Mouse (Mus musculus): ENCODE measurements around the gene Gm11444.
A peak's percentile ranks its signal among the peaks of the same experiment; 100 is the strongest.

Gene Gm11444

DNA sequence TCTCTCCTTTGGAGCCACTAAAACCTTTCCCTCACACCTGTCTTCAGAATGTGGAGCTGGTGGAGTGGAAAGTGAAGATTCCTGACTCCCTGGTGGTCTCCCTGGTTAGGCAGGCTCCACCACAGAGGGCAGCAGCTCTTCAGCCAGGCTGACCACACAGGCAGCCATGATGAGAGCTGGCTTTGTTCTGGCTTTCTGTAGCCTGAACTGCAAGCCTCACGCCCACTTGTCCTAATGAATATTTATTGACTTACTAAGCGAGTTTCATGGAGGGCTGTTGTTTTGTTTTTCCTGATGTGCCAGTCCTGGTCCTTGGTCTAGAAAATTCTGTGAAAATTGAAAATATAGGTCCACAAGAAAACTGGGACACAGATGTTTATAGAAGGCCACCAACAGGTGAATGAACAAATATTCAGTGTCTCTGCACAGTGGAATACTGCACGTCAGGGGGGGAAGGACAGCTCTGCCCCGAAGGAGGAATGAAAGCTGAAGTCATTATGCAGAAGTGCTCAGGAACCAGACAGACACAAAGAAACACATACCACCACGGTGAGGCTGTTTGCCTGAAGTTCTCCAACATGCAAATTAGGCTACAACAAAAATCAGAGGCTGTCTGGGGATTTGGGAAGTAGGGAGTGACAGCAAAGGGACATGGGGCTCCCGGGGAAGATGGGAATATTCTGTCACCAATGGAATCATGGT is 8.0 kb upstream of the Gm11444 start:
- no peak for DNase-seq

DNA sequence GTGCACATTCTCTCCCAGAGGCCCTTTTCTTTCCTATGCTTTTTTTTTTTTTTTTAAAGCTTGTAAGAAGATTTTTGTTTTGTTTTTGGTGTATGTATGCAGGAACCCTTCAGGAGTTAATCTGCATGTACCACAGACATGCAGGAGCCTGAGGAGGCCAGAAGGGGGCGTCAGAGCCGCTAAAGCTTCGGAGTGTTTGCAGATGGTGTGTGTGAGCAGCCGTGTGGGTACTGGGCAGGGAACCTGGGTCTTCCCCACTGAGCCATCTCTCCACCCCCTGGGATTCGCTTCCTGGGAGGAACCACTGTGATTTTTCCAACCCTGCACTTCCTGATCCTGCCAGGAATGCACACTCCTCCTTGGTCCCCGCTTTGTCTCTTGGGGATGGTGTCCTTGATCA is 625 bp upstream of the Gm11444 start:
- no peak for DNase-seq

DNA sequence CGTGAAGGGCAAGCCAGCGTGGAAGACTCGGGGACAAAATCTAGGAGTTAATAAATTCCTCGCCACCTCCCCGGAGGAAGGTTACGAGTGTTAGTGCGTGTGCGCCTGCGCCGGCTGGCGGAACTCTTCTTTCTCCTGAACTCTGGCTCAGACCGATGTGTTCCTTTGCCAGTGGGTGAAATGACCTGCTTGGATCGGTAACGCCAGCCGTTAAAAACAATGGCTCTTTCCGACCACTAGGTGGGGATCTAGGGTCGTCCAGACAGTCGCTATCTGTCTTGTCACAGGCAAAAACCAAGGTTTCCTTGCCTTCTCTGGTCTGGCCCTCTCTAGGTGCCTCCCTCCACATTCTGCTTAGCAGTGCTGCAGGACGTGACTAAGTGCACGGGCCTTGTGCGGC is 1.1 kb downstream of the Gm11444 start:
- peak; percentile 59 for DNase-seq

DNA sequence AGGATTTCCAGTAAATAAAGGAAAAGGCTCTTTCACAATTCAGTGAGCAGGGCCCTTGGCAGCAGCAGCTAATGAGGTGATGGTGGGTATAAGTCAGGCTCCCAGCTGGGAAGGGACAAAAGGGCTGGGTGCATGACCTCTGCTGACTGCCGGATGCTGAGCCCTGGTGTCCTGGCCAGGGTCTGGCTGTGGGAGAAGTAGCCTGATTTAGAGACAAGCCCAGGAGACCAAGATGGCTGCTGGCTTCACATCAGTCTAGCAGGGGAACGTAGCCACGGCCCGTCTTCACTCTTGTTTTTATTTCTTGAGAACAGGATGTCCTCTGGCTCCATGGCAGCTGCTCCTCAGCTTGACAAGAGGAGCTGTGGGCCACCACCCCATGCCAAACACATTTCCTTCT is 3.6 kb downstream of the Gm11444 start:
- DNase-seq = no peak

DNA sequence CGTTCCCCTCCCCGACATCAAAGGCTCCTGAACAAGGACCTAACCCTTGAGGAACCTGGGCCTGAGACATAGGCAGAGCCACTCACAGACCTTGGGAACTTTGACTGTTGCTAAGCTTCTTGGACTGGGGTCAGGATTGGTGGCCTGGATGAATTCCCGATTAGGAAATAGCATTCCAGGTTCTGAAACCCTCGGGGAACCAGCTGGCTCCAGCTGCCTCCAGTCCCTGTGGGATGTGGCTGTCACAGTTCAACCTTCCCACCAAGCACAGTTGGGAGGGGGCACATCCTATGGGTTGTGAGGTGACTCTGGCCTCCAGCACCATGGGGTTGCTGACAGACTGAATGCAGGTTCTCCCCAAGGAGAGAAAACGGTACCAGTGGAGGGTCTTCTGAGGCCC is 4.2 kb downstream of the Gm11444 start:
- no peak for DNase-seq

DNA sequence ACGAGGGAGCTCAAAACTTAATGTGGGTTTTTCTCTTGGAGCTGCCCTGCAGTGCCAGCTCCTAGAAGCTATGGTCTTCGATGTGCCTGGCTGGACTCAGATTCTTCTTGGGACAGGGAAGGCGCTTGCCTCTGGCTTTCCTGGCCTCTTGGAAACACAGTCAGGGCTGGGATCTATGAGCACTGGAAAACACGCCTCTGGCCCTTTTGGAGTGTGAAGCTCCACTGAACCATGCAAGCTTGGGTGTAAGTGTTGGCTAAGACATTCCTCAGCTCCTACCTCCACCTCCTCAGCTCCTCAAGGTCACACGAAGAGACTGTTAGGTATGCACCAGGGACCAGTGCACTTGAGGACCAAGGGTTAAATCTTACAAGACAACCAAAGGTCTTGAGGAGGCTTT is 5.2 kb downstream of the Gm11444 start:
- DNase-seq = no peak

DNA sequence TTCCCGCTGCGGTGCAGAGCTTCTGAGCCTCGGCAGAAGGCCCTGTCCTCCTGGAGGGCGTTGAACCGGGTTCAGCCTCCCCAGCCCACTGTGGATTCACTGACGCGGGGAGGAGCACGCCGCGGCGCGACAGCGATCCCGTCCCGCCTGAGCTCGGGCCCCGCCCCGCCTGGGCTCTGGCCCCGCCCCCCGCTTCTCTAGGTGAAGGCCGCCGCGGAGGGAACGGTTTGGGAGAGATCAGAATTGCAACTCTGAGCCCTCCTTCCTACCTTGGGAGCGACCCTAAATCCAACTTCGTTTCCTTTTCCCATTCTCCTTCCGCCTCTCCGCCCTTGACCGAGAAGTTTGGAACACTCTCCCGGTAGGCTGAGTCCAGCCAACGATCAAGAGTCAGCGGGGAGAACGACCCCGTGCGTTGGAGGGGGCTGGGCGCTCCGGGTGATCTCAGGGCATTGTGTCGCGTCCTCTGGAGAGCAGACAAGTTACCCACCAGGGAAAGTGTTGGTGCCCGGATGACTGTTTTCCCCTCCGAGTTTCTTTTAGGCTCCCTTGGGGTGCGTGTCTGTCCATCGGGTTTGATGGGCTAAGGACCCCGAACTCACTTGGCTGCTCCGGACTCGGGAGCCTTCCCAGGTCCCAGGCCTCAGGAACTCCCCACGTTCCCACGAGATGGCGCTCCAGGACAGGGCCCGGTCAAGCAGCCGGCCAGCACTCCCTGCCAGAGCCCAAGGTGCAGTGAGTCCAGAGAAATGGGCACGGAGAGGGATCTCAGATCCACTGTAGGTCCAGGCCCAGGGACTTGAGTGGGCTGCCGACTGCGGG is 5.8 kb downstream of the Gm11444 start:
- peak; percentile 88 for DNase-seq

DNA sequence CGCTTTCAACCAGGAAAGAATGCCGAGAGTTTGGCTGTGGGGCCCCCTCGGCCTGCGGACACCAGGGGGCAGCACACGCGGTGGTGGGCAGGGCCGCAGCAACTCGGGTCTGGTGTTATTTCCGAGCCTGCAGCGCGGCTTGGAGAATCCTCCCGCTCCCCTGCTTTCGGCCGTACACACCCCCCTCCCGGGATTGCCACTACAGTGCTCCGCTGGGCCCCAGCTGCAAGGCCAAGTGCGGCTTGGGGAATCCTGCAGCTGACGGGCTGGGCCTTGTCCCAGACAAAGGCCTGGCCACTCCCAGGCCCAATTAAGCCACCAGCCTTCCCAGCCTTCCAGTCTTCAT is 6.8 kb downstream of the Gm11444 start:
- peak; percentile 85 for DNase-seq

DNA sequence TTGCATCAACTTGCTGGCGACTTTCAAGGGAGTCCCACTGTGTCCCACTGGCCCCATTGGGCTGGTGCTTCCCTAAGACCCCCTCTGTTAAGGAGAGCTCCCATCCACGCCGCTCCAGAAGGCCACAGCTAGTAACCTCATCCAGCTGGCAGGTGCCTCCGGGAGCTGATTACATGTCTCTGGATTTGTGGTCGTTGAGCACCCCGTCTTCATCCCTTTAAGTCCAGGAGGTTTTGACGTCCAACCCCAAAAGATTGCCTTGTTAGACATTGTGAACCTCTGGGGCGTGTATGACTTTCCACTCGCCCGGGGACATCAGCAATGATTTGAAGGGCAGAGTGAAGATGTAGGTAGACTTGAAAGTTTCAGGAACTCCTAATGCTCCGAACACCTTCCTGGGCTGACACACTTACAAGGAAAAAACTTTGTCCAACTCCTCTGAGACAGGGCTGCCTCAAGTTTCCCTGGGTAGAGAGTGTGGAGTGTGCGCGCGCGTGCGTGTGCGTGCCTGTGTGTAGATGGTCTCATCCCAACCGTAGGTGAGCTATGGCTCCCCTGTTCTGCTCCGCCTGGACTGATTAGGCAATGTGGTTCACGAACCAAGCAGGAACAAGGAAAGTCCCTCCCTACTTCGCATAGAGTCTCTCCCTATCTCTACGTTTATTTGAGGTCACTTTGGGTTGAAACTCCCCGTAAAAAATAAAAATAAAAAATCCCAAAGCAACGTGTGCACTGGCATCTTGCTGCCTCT is 7.4 kb downstream of the Gm11444 start:
- peak; percentile 27 for DNase-seq

DNA sequence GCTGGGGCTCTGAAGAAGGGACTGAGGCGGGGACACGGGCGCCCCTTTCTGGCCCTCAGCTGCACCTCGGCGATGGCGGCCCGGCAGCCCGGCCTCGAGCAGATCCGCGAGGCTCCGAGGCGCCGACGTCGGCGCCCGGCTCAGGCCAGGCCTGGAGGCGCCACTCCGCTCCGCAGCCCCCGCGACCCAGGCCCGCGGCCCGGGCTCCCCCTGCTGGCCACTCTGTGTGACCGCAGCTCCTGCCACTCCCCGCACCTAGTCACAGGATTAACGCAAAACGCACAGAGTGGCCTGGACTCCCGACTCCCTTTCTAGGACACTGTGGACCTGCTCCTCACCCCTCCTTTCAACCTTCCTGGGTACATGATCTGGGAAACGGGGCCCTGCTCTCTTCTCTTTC is 8.2 kb downstream of the Gm11444 start:
- DNase-seq = peak; percentile 85

DNA sequence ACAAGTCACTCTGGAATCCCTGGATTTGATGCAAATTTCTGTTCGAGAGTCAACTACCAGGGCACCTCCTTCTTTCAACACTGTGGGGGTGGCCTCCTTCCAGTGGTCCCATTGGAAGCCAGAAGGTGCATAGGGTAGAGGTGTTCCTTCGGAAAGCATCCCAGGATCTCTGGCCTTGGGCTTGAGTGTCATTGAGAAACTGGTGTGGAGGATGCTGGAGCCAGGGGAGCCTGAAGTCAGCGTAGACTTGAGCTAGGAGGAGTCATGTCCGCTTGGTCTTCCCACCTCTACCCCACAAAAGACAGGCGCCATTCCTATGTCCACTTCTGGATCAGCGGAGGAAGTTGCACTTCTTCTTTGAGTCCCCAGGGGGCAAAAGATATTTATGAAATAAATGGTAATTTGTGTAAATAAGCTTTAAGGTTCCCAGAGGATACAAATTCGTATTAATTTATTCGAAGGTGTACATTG is 8.9 kb downstream of the Gm11444 start:
- DNase-seq = no peak

DNA sequence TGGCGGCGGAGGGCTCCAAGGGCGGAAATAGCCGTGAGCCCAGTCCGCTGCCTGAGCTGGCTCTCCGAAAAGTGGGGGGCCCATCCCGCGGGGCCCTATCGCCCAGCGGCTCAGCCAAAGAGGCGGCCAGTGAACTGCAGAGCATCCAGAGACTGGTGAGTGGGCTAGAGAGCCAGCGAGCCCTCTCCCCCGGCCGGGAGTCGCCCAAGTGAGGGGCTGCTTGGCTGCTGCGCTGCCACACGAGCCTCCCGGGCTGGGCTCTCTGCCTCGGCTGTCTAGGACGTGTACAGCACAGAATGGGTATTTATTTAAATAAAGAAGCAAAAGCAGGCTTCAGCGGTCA is 9.4 kb downstream of the Gm11444 start:
- DNase-seq = no peak

DNA sequence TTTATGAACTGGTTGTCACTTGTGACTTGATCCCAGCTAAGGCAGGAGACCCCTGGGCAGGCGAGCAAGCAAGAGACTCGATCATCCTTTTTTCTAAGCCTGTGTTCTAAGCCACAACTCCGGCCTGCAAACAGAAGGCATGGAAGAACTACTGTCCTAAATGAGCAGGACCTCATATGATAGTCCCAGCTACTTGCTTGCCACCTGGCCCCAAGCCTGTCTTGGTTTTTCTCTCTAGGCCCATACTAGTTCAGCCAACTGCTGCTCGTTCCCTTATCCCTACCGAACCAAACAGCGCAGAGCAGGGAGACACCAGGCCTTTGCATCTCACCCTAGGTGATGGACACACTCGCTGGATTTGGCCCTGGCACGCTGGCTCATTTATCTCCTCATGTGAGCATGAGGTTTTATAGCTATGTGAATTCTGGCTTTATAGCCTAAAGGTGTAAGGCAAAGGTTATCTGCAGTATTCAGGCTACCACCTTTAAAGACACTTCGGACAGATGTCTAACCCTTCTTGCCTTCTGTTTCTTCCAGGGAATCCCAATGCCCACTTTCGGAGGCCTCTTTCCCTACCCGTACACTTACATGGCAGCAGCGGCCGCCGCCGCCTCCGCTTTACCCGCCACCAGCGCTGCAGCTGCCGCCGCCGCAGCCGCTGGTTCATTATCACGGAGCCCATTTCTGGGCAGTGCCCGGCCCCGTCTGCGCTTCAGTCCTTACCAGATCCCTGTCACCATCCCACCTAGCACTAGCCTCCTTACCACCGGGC is 9.9 kb downstream of the Gm11444 start:
- peak; percentile 39 for DNase-seq

DNA sequence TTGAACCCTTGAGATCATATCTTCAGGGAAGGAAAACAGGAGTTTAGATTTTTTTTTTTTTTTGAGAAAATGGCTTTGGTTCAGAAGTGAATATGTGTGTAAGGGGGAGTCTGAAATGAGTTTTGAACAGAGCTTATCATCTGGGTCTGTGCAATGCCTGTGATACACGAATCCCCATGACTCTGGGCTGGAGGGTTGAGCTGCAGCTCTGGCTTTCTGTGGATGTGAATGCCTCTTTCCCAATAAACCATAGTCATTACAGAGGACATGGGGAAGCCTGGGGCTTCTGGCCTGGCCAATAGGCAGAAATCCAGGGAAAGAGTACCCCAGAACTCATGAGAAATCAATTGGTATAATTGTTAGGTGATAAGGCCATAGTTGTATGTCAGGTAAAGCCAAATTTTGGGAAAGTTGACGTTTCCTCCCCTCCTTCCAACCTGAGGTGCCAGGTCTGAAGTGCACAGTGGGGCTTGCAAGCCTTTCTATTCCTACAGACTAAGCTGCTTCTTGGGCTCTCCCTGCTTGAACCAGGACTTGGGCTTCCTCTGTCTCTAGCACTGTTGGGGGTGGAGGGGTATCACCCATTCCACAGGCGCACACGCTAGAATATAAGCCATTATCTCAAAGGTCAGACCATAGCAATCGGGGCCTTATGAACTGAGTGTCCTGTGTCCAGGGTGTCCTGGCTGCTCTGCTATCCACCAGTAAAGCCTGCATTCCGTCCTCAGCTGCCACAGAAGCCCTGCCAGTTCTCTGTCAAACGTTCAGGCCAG is 10.7 kb downstream of the Gm11444 start:
- DNase-seq = no peak

DNA sequence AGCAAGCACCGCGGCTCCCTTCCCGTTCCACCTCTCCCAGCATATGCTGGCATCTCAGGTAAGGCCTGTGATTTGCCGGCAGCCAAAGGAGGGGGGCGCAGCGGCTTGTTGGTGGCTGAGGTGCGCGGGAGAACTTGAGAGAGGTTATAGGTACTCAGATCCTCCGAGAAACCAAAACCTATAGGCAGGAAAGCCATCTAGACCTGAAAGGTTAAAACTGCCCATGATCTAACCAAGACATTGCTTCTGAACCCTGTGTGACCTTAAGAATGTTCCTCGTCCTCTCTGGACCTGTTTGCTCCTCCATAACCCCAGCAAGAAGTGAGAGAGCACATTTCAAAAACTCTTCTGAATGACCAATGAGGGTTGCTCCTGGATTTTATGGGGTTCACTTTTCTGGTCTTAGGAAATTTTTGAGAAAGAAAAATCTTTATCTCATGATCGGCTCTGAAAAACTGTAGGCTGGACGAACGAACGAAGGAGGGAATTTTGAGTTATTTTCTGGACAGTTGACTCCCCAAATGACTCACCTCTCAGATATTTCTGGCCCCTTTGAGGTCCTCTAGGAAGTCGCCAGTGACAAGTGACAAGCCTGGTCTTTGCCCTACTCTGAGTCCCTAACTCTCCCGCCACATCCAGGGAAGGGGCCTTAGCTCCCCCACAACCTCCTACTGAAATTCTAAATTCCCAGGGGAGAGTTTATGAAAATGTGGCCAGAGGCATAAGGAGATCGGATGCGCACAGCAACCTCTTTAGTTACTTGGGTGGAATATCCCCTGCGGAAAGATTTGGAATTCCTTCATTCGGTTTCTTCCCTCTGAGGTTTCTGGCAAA is 11.5 kb downstream of the Gm11444 start:
- DNase-seq = no peak

DNA sequence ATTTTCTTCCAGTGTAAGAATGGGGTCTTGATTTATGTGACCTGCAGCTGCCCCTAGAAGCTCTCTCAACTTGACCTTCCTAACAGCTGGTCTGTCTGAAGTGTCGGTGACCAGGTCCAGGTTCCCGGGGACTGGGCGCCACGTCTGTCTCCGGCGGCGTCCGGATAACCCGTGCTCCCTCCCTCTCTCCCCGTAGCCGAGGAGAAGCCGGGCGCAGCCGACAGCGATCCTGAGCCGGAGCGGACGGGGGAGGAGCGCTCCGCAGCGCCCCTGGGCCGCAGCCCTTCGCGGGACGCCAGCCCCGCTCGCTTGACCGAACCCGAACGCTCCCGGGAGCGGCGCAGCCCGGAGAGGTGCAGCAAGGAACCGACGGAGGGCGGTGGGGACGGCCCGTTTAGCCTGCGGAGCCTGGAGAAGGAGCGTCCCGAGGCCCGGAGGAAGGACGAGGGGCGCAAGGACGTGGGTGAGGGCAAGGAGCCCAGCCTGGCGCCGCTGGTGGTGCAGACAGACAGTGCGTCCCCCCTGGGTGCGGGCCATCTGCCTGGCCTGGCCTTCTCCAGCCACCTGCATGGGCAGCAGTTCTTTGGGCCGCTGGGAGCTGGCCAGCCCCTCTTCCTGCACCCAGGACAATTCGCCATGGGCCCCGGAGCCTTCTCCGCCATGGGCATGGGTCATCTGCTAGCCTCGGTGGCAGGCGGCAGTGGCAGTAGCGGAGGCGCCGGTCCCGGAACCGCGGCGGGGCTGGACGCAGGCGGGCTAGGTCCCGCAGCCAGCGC is 12.3 kb downstream of the Gm11444 start:
- peak; percentile 26 for DNase-seq

DNA sequence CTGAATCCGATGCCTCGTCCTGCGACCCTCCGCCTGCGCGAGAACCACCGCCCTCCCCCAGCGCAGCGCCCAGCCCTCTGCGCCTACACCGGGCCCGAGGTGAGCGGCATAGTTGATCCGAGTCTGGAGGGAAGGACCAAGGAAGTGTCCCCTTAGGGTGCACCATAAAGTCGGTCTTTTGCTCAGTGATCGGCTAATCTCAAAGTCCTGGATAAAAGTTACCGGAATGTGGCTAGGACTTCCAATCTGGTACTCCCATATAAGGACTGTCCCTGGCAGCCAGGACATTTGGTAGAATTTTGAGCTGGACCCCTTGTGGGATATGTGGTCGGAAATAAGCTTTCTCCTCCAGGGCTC is 12.9 kb downstream of the Gm11444 start:
- no peak for DNase-seq

DNA sequence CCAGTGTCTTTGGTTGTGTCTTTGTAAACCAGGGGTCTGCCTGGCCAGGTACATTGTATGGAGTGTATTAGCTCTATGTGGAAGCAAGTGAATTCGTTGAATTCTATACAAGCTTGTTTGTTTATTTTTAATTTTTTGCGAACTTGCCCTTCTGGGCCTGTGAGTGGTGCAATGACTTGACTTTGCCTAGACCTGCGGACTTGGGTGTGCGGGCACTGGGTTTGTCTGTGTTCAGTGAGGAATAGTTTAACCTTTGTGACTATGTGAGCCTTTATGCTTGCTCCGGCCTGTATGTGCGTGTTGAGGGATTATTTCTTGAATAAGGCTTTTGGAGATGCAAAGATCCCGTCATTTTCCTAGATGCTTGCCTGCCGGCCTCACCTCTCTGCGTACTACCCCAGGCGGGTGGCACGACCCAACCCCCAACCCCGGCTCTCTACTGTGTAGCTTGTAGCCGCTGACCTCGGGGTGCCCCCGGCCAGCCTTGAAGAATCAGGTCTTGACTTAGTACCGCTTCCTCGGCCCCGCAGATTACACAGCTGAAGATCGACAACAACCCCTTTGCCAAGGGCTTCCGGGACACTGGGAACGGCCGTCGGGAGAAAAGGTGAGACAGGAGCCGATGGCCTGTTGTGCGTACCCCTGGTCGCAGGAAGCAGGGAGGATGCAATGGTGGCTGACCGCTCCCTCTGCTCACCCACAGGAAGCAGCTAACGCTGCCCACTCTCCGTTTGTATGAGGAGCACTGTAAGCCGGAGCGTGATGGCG is 13.4 kb downstream of the Gm11444 start:
- DNase-seq = no peak

DNA sequence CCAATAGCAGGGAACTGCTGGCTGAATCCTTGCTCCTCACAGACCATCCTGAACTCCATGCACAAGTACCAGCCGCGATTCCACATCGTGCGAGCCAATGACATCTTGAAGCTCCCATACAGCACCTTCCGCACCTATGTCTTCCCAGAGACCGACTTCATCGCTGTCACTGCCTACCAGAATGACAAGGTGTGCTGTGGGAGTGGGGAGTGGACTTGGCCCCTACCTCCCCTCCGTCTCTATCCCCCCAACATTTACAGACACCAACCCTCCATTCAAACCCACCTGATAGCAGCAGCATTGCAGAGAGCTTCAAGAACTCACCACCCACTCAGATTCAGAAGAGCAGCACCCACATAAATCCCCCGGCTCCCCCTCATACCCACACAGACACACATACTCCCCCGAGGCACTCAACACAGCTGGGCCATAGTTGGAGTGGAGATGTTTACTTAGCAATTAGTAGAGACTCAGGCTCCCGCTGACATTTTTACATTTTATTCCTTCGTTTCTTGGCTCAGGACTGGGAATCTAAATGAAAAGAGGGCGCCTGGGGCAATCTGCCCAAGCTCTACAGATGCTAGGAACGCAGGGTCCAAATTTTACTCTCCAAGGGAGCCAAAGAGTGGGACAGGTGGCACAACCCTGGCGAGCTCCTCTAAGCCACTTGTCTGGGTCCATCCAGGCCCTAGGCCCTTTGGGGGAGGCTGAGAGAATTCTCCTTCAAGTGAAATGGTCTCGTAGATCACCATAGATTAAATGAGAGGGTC is 14.2 kb downstream of the Gm11444 start:
- DNase-seq = no peak

Measured in thymus, postnatal 4 days (tissue).